Mouse (Mus musculus): ENCODE results near the gene Itgav. TPM values are rescaled to one million over a fixed set of nuclear protein-coding genes. Genes with fewer than 3 reads are reported as not detected.

The Itgav gene
- total RNA-seq (2023) = 35.8 TPM

GRCm38 (mm10) chr2:83723921-83724826 is at the start of gene Itgav:
Gene Itgav (plus strand): TSS chr2:83724397.

DNA sequence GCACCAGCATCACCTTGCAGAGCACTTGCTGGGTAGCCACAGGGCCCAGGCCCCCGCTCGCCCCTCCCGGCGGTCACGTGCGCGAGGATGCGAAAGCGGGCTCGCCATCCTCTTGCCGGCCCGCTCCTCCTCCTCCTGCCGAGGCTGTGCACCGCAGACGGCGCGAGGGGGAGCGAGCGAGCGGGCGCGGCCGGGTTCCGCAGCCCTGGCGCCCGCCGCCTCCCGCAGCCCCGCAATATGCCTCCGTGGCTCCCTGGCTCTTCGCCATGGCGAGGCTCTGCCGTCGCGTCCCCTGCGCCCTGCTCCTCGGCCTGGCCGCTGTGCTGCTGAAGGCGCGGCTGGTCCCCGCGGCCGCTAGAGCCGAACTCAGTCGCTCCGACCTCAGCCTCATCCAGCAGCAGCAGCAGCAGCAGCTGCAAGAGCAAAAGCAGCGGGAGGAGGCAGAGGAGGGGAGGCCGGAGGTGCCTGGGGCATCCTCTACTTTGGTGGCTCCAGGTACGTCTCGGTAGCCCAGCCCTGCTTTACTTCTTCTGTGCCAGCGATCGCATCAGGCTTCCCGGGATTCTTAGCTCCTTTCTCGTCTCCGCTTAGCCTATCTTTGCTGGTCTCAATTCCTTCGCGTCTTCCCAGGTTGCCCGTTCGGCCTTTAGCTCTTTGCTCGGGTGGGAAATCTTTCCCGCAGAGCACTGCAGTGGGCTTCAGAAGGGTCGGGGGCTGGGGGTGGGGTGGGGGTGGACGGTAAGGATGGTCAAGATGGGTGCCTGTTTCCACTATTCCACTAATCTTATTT is 88.5 kb downstream of the Itgav start, which contains the start of gene Fam171b:
Gene Fam171b (plus strand): TSS at position 154 of the 790 bp plus-strand sequence.

Other genes starting within 250 kb of the Itgav start
- 105 TPM for gene Zc3h15, start 80.0 kb upstream of the Itgav start, total RNA-seq (2023)
- gene Fam171b, start 88.2 kb downstream of the Itgav start, total RNA-seq (2023) = 1.6 TPM
- not detected for gene Zswim2, start 216.8 kb downstream of the Itgav start, total RNA-seq (2023)
- gene Gm13698, start 231.3 kb downstream of the Itgav start, total RNA-seq (2023) = 3.6 TPM
- 3.6 TPM for gene Gm13693, start 237.1 kb downstream of the Itgav start, total RNA-seq (2023)
- gene Gm13695, start 242.9 kb downstream of the Itgav start, total RNA-seq (2023) = not detected
- 3.6 TPM for gene Gm13696, start 248.7 kb downstream of the Itgav start, total RNA-seq (2023)